Mouse (Mus musculus) hindbrain, embryonic 12.5 days (tissue): ENCODE results near the gene Tmem60. TPM values are rescaled to one million over a fixed set of nuclear protein-coding genes. Genes with fewer than 3 reads are reported as not detected.
A peak's percentile ranks its signal among the peaks of the same experiment; 100 is the strongest.

Source experiments
- ATAC-seq: fragments of 200-750 bp; cut with Nextera tagmentation; 2 replicates; pipeline ENCODE4 v1.8.0; 2017; ENCODE audit warnings: moderate TSS enrichment; ENCODE audit not compliant: low FRiP score
- H3K27ac ChIP-seq: fragments of 300-500 bp; sonication (generic); 2 replicates; pipeline ENCODE4 v1.5.1; 2016; ENCODE audit warnings: mild to moderate bottlenecking
- H3K27me3 ChIP-seq: fragments of 300-500 bp; sonication (generic); 2 replicates; pipeline ENCODE4 v1.6.1; 2016; ENCODE audit warnings: mild to moderate bottlenecking
- H3K36me3 ChIP-seq: fragments of 300-500 bp; sonication (generic); 2 replicates; pipeline ENCODE4 v1.6.1; 2016; ENCODE audit warnings: mild to moderate bottlenecking
- H3K4me1 ChIP-seq: fragments of 300-500 bp; sonication (generic); 2 replicates; pipeline ENCODE4 v1.6.1; 2016
- H3K4me2 ChIP-seq: fragments of 300-500 bp; sonication (generic); replicated peaks from 2 replicates; pipeline ENCODE4 v1.6.1; 2016; ENCODE audit warnings: mild to moderate bottlenecking
- H3K4me3 ChIP-seq: fragments of 300-500 bp; sonication (generic); 2 replicates; pipeline ENCODE4 v1.5.1; 2016; ENCODE audit warnings: mild to moderate bottlenecking
- H3K9ac ChIP-seq: fragments of 300-500 bp; sonication (generic); 2 replicates; pipeline ENCODE4 v1.6.1; 2016; ENCODE audit warnings: mild to moderate bottlenecking, moderate library complexity
- H3K9me3 ChIP-seq: fragments of 300-500 bp; sonication (generic); replicated peaks from 2 replicates; pipeline ENCODE4 v1.6.1; 2016; ENCODE audit warnings: mild to moderate bottlenecking
- WGBS: fragments of 180-500 bp; shearing (Covaris S2); methylation state at CpG from one replicate; pipeline ENCODE4 v1.1.7; 2016; 5-methylcytosine and 5-hydroxymethylcytosine counted together
- polyA plus RNA-seq: library from polyadenylated mRNA; unstranded; fragments of >200 nt; fragmentation: Nextera tagmentation; extraction: Ambion mirVana; gene quantifications from 2 replicates; pipeline ENCODE4 v1.2.1, GENCODE M21; 2016

Gene Tmem60
- polyA plus RNA-seq, 1 experiment from 2014 or later = 55.6 TPM

- Histone ChIP-seq H3K36me3 (no peaks in the 10 kb centered on the region), H3K9ac (no peak overlapping the region), H3K9me3 (0 out of 2 replicates have a peak, but pooled peaks cover 6% of the 10 kb centered on the region), H3K27ac (no peak overlapping the region), H3K4me3 (no peak overlapping the region), H3K4me2 (no peak overlapping the region), H3K4me1 (no peaks in the 10 kb centered on the region), H3K27me3 (no peaks in the 10 kb centered on the region)
- 78% methylated on average over 1 of the region's 1 CpGs for WGBS
- ATAC-seq = no peak
These were observed 8.8 kb upstream of the Tmem60 start for GRCm38 (mm10) chr5:20873146-20873545.

GRCm38 (mm10) chr5:20876934-20877426 lies 5.0 kb upstream of the Tmem60 start:
- no peak for ATAC-seq
- WGBS = 65% methylated on average over 1 of the region's 1 CpGs

GRCm38 (mm10) chr5:20880386-20880785 lies 1.6 kb upstream of the Tmem60 start:
- Histone ChIP-seq H3K36me3 (peaks cover under 1% of the 10 kb centered on the region; the same call in 1 of the 2 replicates), H3K4me2 (peak overlapping the region; percentile 49), H3K4me3 (peak overlapping the region; percentile 89), H3K27ac (no peak overlapping the region), H3K4me1 (peaks cover 15% of the 10 kb centered on the region), H3K9me3 (no peaks in the 10 kb centered on the region), H3K9ac (no peak overlapping the region), H3K27me3 (no peaks in the 10 kb centered on the region)
- no peak for ATAC-seq
- WGBS = 86% methylated on average over 2 of the region's 2 CpGs

More at GRCm38 (mm10) chr5:20876934-20877426, 5.0 kb upstream of the Tmem60 start:
- no peaks in the 10 kb centered on the region for H3K9me3 ChIP-seq
- no peaks in the 10 kb centered on the region for H3K27me3 ChIP-seq
- no peak overlapping the region for H3K4me3 ChIP-seq
- H3K9ac ChIP-seq = no peak overlapping the region
- H3K4me2 ChIP-seq = no peak overlapping the region
- no peak overlapping the region for H3K27ac ChIP-seq
- no peaks in the 10 kb centered on the region for H3K36me3 ChIP-seq
- peaks cover 4% of the 10 kb centered on the region for H3K4me1 ChIP-seq

GRCm38 (mm10) chr5:20880797-20881775 lies 905 bp upstream of the Tmem60 start:
- 4% methylated on average over 31 of the region's 64 CpGs for WGBS
- Histone ChIP-seq H3K4me1 (peaks cover 15% of the 10 kb centered on the region), H3K36me3 (peaks cover 5% of the 10 kb centered on the region; the same call in 1 of the 2 replicates), H3K4me2 (peak overlapping the region; percentile 49), H3K27me3 (no peaks in the 10 kb centered on the region), H3K9me3 (no peaks in the 10 kb centered on the region), H3K9ac (peak overlapping the region; percentile 92), H3K27ac (peak overlapping the region; percentile 96), H3K4me3 (peak overlapping the region; percentile 89)
- ATAC-seq = peak; percentile 50

- H3K27ac ChIP-seq = no peak overlapping the region
- H3K9ac ChIP-seq = no peak overlapping the region
- no peaks in the 10 kb centered on the region for H3K27me3 ChIP-seq
- H3K4me2 ChIP-seq = 0 out of 2 replicates have a peak overlapping the region, but pooled peaks have one; percentile 20
- H3K36me3 ChIP-seq = peaks cover 5% of the 10 kb centered on the region; the same call in 1 of the 2 replicates
- H3K9me3 ChIP-seq = no peaks in the 10 kb centered on the region
- ATAC-seq = no peak
- H3K4me1 ChIP-seq = peaks cover 15% of the 10 kb centered on the region
- H3K4me3 ChIP-seq = no peak overlapping the region
- WGBS = 83% methylated on average over 4 of the region's 4 CpGs
These were observed 2.1 kb downstream of the Tmem60 start for GRCm38 (mm10) chr5:20884036-20884620.

GRCm38 (mm10) chr5:20897446-20898167 lies 15.6 kb downstream of the Tmem60 start:
- Histone ChIP-seq H3K9me3 (no peaks in the 10 kb centered on the region), H3K4me1 (no peaks in the 10 kb centered on the region), H3K27me3 (no peaks in the 10 kb centered on the region), H3K27ac (no peak overlapping the region), H3K4me2 (no peak overlapping the region), H3K36me3 (peaks cover 20% of the 10 kb centered on the region), H3K9ac (no peak overlapping the region), H3K4me3 (no peak overlapping the region)
- WGBS = 93% methylated on average over 2 of the region's 2 CpGs
- no peak for ATAC-seq

GRCm38 (mm10) chr5:20904647-20905046 lies 22.7 kb downstream of the Tmem60 start:
- WGBS = 92% methylated on average over 2 of the region's 2 CpGs
- Histone ChIP-seq H3K27me3 (no peaks in the 10 kb centered on the region), H3K4me2 (no peak overlapping the region)

GRCm38 (mm10) chr5:20905437-20905836 lies 23.4 kb downstream of the Tmem60 start:
- Histone ChIP-seq H3K4me1 (no peaks in the 10 kb centered on the region), H3K27ac (no peak overlapping the region), H3K4me2 (no peak overlapping the region), H3K4me3 (no peak overlapping the region), H3K27me3 (no peaks in the 10 kb centered on the region), H3K9ac (no peak overlapping the region), H3K9me3 (no peaks in the 10 kb centered on the region), H3K36me3 (peaks cover 8% of the 10 kb centered on the region)
- WGBS = 91% methylated on average over 2 of the region's 2 CpGs
- ATAC-seq = no peak

More at GRCm38 (mm10) chr5:20904647-20905046, 22.7 kb downstream of the Tmem60 start:
- H3K27ac ChIP-seq = no peak overlapping the region
- H3K4me3 ChIP-seq = no peak overlapping the region
- ATAC-seq = no peak
- H3K4me1 ChIP-seq = no peaks in the 10 kb centered on the region
- H3K36me3 ChIP-seq = peaks cover 9% of the 10 kb centered on the region
- H3K9me3 ChIP-seq = no peaks in the 10 kb centered on the region
- no peak overlapping the region for H3K9ac ChIP-seq

- Histone ChIP-seq H3K27ac (no peak overlapping the region), H3K36me3 (peaks cover 7% of the 10 kb centered on the region), H3K27me3 (no peaks in the 10 kb centered on the region), H3K4me3 (no peak overlapping the region), H3K4me1 (no peaks in the 10 kb centered on the region), H3K4me2 (no peak overlapping the region), H3K9me3 (no peaks in the 10 kb centered on the region), H3K9ac (no peak overlapping the region)
- WGBS = 95% methylated on average over 7 of the region's 7 CpGs
- no peak for ATAC-seq
These were observed 24.2 kb downstream of the Tmem60 start for GRCm38 (mm10) chr5:20906191-20906590.

- ATAC-seq = no peak
- no peaks in the 10 kb centered on the region; the same call in 1 of the 2 replicates for H3K36me3 ChIP-seq
- WGBS = 95% methylated on average over 2 of the region's 2 CpGs
These were observed 29.8 kb downstream of the Tmem60 start for GRCm38 (mm10) chr5:20911741-20912140.

GRCm38 (mm10) chr5:20913372-20914275 lies 31.6 kb downstream of the Tmem60 start:
- ATAC-seq = peak; percentile 48; the same call in 1 of the 2 replicates
- Histone ChIP-seq H3K4me1 (no peaks in the 10 kb centered on the region), H3K27ac (no peak overlapping the region), H3K4me3 (no peak overlapping the region), H3K27me3 (no peaks in the 10 kb centered on the region), H3K9me3 (no peaks in the 10 kb centered on the region), H3K4me2 (no peak overlapping the region), H3K36me3 (no peaks in the 10 kb centered on the region), H3K9ac (no peak overlapping the region)
- WGBS = 77% methylated on average over 11 of the region's 11 CpGs

More at GRCm38 (mm10) chr5:20911741-20912140, 29.8 kb downstream of the Tmem60 start:
- H3K27ac ChIP-seq = no peak overlapping the region
- H3K4me2 ChIP-seq = no peak overlapping the region
- H3K4me1 ChIP-seq = no peaks in the 10 kb centered on the region
- H3K27me3 ChIP-seq = no peaks in the 10 kb centered on the region
- no peaks in the 10 kb centered on the region for H3K9me3 ChIP-seq
- no peak overlapping the region for H3K9ac ChIP-seq
- H3K4me3 ChIP-seq = no peak overlapping the region
